Mouse (Mus musculus): ENCODE measurements around the gene Hsd11b1. TPM values are rescaled to one million over a fixed set of nuclear protein-coding genes. Genes with fewer than 3 reads are reported as not detected.
"Not testable (repeated sequence)": the region's sequence is repeated elsewhere in the genome, so short reads cannot be mapped to it uniquely, and the experiment has no call there.

Hsd11b1 gene
- polyA plus RNA-seq, 1 experiment from 2014 or later = 6.9 TPM

DNA sequence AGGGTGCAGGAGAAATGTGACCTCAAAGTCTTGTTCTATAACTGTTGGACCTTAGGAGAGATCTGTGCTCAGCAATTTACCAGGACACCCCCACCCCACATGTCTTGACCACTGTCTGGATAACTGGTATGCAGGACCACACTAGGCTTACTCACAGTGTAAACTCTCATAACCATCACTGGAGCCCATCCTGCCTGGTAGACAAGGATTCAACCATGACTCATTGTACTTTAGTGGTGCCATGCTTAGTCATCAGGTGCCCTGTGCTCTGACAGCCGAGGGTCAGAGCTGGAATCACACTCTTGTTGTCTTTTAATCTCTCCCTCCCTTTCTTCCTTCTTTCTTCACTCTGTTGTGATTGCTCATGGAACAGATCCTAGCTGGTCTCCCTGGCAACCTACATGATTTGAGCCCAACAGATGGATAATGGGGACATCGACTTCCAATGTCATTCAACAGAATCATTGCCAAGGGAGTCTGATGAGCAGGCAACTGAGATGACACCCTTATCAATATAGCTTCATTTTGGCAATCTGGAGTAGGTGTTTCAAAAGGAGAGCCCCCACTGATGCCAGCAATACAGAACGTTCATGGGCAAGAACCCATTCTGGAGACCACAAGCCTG is 34.4 kb upstream of the Hsd11b1 start:
- Histone ChIP-seq H3K9ac (no peak overlapping the region), H3K4me2 (replicated peaks) (no peak overlapping the region), H3K27me3 (no peaks in the 10 kb centered on the region), H3K27ac (replicated peaks) (no peak overlapping the region), H3K9me3 (replicated peaks) (no peaks in the 10 kb centered on the region), H3K4me1 (peaks cover 7% of the 10 kb centered on the region; the same call in 1 of the 2 replicates), H3K4me3 (replicated peaks) (no peak overlapping the region), H3K36me3 (no peaks in the 10 kb centered on the region)
- no peak for ATAC-seq (ENCODE audit: insufficient number of reproducible peaks, low FRiP score, low TSS enrichment, low read depth)
- 82% methylated on average over 3 of the region's 3 CpGs for WGBS

GRCm38 (mm10) chr1:193295920-193296319 is 32.0 kb upstream of the Hsd11b1 start:
- Histone ChIP-seq H3K4me2 (replicated peaks) (no peak overlapping the region), H3K9ac (no peak overlapping the region), H3K4me1 (no peaks in the 10 kb centered on the region), H3K36me3 (no peaks in the 10 kb centered on the region), H3K4me3 (replicated peaks) (no peak overlapping the region), H3K27me3 (no peaks in the 10 kb centered on the region), H3K9me3 (replicated peaks) (no peaks in the 10 kb centered on the region), H3K27ac (replicated peaks) (no peak overlapping the region)
- no peak for ATAC-seq (ENCODE audit: insufficient number of reproducible peaks, low FRiP score, low TSS enrichment, low read depth)
- WGBS = 66% methylated on average over 5 of the region's 5 CpGs

DNA sequence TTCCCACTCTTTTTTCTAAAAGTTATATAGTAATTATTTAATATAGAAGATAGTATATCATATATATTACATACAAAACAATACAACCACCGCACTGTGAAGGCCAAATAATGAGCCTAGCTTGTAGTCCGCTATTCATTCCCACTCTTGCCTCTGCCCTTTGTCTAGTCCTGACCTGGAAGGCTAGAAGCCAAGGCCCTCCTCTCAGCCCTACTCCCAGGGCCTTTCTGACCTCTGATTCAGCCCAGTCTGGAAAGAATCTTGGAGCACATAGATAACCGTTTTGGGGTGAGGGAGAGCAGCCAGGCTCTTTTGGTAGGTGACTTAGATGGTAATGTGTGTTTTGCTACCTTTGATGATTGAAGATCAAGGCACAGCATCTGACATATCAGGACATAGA is 30.1 kb upstream of the Hsd11b1 start:
- H3K27me3 ChIP-seq = no peaks in the 10 kb centered on the region
- ATAC-seq (ENCODE audit: insufficient number of reproducible peaks, low FRiP score, low TSS enrichment, low read depth) = no peak
- H3K27ac ChIP-seq (replicated peaks) = no peak overlapping the region
- H3K4me3 ChIP-seq (replicated peaks) = no peak overlapping the region
- WGBS = 82% methylated on average over 3 of the region's 3 CpGs
- H3K9ac ChIP-seq = no peak overlapping the region
- H3K4me2 ChIP-seq (replicated peaks) = no peak overlapping the region
- no peaks in the 10 kb centered on the region for H3K36me3 ChIP-seq
- H3K9me3 ChIP-seq (replicated peaks) = no peaks in the 10 kb centered on the region
- H3K4me1 ChIP-seq = no peaks in the 10 kb centered on the region

DNA sequence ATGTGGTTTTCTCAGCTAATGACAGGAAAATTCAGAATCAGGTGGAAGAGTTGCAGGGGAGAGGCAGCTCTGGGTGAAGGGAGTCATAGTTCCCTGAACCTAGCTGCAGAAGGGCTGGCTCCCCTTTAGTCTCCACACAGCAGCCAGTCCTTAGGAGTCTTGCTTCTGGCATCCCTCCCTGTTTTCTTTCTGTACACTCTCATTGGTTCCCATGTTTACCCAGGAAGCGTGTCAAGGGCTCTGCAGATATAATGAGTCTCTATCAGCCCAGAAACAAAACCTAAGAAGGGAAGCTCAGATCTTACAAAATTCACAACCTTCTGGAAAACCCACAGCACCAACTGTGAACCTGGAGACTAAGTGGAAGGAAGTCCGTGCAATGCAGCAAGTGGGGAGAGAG is 29.2 kb upstream of the Hsd11b1 start:
- H3K4me3 ChIP-seq (replicated peaks) = no peak overlapping the region
- no peak overlapping the region for H3K4me2 ChIP-seq (replicated peaks)
- no peak for ATAC-seq (ENCODE audit: insufficient number of reproducible peaks, low FRiP score, low TSS enrichment, low read depth)
- no peaks in the 10 kb centered on the region for H3K4me1 ChIP-seq
- no peaks in the 10 kb centered on the region for H3K9me3 ChIP-seq (replicated peaks)
- 55% methylated on average over 2 of the region's 2 CpGs for WGBS
- no peaks in the 10 kb centered on the region for H3K27me3 ChIP-seq
- no peaks in the 10 kb centered on the region for H3K36me3 ChIP-seq
- no peak overlapping the region for H3K9ac ChIP-seq
- H3K27ac ChIP-seq (replicated peaks) = no peak overlapping the region

DNA sequence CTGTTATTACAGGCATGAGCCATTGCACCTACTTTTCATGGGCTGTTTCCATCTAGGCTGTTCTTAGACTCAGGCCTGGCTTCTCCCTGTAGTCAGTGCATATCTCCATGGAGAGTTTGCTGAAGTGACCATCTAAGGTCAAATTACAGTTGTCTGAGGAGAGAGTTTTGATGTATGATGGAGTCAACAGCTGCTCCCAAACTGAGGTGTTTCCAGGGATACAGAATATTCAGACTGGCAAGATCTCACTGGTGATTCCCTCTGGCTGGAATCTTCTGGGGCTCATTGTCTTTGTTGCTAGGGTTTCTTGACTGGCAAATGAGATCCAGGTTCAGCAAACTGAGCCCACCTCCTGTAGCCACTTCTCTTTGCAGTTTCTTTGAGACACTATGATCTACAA is 26.8 kb upstream of the Hsd11b1 start:
- Histone ChIP-seq H3K9ac (no peak overlapping the region), H3K9me3 (replicated peaks) (no peaks in the 10 kb centered on the region), H3K4me1 (no peaks in the 10 kb centered on the region), H3K27me3 (no peaks in the 10 kb centered on the region), H3K4me2 (replicated peaks) (no peak overlapping the region), H3K36me3 (no peaks in the 10 kb centered on the region), H3K4me3 (replicated peaks) (no peak overlapping the region), H3K27ac (replicated peaks) (no peak overlapping the region)
- ATAC-seq (ENCODE audit: insufficient number of reproducible peaks, low FRiP score, low TSS enrichment, low read depth) = no peak

DNA sequence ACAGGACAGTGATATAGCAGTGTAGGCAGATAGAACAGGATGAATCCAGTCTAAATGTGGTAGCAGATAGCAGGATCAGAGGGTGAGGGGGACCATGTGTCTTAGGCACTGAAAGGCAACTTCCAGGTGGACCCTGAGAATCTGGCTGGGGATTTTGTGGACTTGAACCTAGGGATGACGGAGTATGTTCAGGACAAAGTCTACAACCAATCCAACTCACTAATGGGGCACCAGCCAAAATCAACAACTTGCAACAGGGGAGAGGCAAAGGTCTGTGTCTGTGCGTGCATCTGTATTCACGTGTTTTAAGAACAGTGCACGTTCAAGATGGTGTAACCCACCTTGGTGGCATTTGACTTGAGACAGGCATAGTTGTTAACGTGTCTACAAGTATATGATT is 26.0 kb upstream of the Hsd11b1 start:
- no peak for ATAC-seq (ENCODE audit: insufficient number of reproducible peaks, low FRiP score, low TSS enrichment, low read depth)
- H3K36me3 ChIP-seq = no peaks in the 10 kb centered on the region
- no peaks in the 10 kb centered on the region for H3K9me3 ChIP-seq (replicated peaks)
- no peak overlapping the region for H3K4me3 ChIP-seq (replicated peaks)
- no peaks in the 10 kb centered on the region for H3K4me1 ChIP-seq
- H3K27me3 ChIP-seq = no peaks in the 10 kb centered on the region
- no peak overlapping the region for H3K9ac ChIP-seq
- H3K4me2 ChIP-seq (replicated peaks) = no peak overlapping the region
- 88% methylated on average over 5 of the region's 5 CpGs for WGBS
- no peak overlapping the region for H3K27ac ChIP-seq (replicated peaks)

DNA sequence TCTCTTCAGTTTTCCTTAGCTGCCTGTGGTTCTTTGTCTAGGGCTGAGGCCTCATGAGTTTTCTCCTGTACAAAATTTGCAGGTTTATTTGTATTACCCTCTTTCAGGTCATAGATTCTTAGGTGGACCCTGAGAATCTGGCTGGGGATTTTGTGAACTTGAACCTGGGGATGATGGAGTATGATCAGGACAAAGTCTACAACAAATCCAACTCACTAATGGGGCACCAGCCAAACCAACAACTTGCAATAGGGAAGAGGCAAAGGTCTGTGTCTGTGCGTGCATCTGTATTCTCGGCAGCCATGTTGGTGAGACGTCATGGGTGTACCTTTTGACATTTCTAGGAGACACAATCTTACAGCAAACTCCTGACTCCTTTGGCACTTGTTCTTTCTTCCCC is 25.2 kb upstream of the Hsd11b1 start:
- no peak for ATAC-seq (ENCODE audit: insufficient number of reproducible peaks, low FRiP score, low TSS enrichment, low read depth)
- Histone ChIP-seq H3K27me3 (no peaks in the 10 kb centered on the region), H3K4me2 (replicated peaks) (no peak overlapping the region), H3K4me3 (replicated peaks) (no peak overlapping the region), H3K27ac (replicated peaks) (no peak overlapping the region), H3K9me3 (replicated peaks) (no peaks in the 10 kb centered on the region), H3K36me3 (no peaks in the 10 kb centered on the region), H3K9ac (no peak overlapping the region), H3K4me1 (no peaks in the 10 kb centered on the region)
- 88% methylated on average over 3 of the region's 3 CpGs for WGBS

GRCm38 (mm10) chr1:193287578-193287977 is 23.7 kb upstream of the Hsd11b1 start:
- no peak for ATAC-seq (ENCODE audit: insufficient number of reproducible peaks, low FRiP score, low TSS enrichment, low read depth)
- Histone ChIP-seq H3K27me3 (no peaks in the 10 kb centered on the region), H3K9ac (no peak overlapping the region), H3K4me2 (replicated peaks) (no peak overlapping the region), H3K36me3 (no peaks in the 10 kb centered on the region), H3K4me3 (replicated peaks) (no peak overlapping the region), H3K27ac (replicated peaks) (no peak overlapping the region), H3K4me1 (no peaks in the 10 kb centered on the region), H3K9me3 (replicated peaks) (no peaks in the 10 kb centered on the region)
- 81% methylated on average over 2 of the region's 2 CpGs for WGBS

GRCm38 (mm10) chr1:193285766-193286325 is 22.0 kb upstream of the Hsd11b1 start:
- H3K4me1 ChIP-seq; H3K9ac ChIP-seq; H3K9me3 ChIP-seq (replicated peaks); ATAC-seq (ENCODE audit: insufficient number of reproducible peaks, low FRiP score, low TSS enrichment, low read depth); H3K4me3 ChIP-seq (replicated peaks); H3K27me3 ChIP-seq; H3K27ac ChIP-seq (replicated peaks); H3K36me3 ChIP-seq; H3K4me2 ChIP-seq (replicated peaks): not testable (repeated sequence)
- 79% methylated on average over 3 of the region's 3 CpGs for WGBS

GRCm38 (mm10) chr1:193284228-193284779 is 20.4 kb upstream of the Hsd11b1 start:
- Histone ChIP-seq H3K4me2 (replicated peaks) (no peak overlapping the region), H3K4me3 (replicated peaks) (no peak overlapping the region), H3K9ac (no peak overlapping the region), H3K27ac (replicated peaks) (no peak overlapping the region), H3K27me3 (no peaks in the 10 kb centered on the region), H3K9me3 (replicated peaks) (no peaks in the 10 kb centered on the region), H3K4me1 (no peaks in the 10 kb centered on the region), H3K36me3 (no peaks in the 10 kb centered on the region)
- 75% methylated on average over 7 of the region's 7 CpGs for WGBS
- ATAC-seq (ENCODE audit: insufficient number of reproducible peaks, low FRiP score, low TSS enrichment, low read depth) = no peak

DNA sequence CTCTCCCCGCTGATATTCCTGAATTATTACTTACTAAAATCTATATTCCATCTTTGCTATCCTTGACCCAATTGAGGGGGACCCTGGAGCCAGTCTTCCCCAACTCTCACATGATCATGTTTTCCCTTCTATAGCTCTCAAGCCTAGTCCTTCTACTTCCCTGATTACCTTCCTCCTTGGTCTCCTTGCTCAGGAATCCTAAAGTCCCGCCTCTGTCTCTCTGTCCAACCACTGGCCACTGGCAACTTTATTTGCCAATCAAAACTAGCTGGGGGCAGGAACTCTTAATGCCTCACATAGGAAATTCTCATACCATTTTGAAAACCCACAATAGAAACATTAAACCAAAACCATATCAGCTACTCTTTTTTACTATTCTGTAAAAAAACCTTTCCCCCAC is 17.5 kb upstream of the Hsd11b1 start:
- no peaks in the 10 kb centered on the region for H3K36me3 ChIP-seq
- no peak overlapping the region for H3K27ac ChIP-seq (replicated peaks)
- ATAC-seq (ENCODE audit: insufficient number of reproducible peaks, low FRiP score, low TSS enrichment, low read depth) = no peak
- no peak overlapping the region for H3K9ac ChIP-seq
- H3K4me1 ChIP-seq = no peaks in the 10 kb centered on the region
- WGBS = 90% methylated on average over 2 of the region's 2 CpGs
- H3K27me3 ChIP-seq = no peaks in the 10 kb centered on the region
- H3K9me3 ChIP-seq (replicated peaks) = no peaks in the 10 kb centered on the region
- H3K4me3 ChIP-seq (replicated peaks) = no peak overlapping the region
- H3K4me2 ChIP-seq (replicated peaks) = no peak overlapping the region

DNA sequence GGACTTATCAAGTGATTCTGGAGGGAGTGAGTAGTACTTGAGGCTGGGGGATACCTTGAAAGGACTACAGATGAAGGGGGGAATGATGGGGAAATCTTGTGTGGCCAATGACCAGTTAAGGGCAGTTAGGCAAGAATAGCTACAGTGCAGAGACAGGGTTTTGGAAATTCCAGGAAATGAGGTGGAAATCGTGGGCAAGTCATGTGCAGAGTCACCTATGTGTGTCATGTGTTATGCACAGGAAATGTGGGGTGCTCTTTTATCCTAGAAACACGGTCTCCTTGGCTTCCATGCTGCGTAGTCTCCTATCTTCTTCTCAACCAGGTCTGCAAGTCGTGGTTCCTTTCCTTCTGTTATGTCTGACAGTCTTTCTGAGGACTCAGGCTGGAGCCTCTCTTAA is 15.6 kb upstream of the Hsd11b1 start:
- Histone ChIP-seq H3K27ac (replicated peaks) (no peak overlapping the region), H3K9me3 (replicated peaks) (no peaks in the 10 kb centered on the region), H3K36me3 (no peaks in the 10 kb centered on the region), H3K27me3 (no peaks in the 10 kb centered on the region), H3K4me1 (no peaks in the 10 kb centered on the region), H3K9ac (no peak overlapping the region), H3K4me3 (replicated peaks) (no peak overlapping the region), H3K4me2 (replicated peaks) (no peak overlapping the region)
- 84% methylated on average over 4 of the region's 4 CpGs for WGBS
- no peak for ATAC-seq (ENCODE audit: insufficient number of reproducible peaks, low FRiP score, low TSS enrichment, low read depth)
